Mouse (Mus musculus) midbrain, embryonic 16.5 days (tissue): ENCODE measurements around the gene Ccnd2. TPM values are rescaled to one million over a fixed set of nuclear protein-coding genes. Genes with fewer than 3 reads are reported as not detected.

Experiments
- ATAC-seq: fragments of 200-750 bp; cut with Nextera tagmentation; 2 replicates; pipeline ENCODE4 v1.8.0; 2017; ENCODE audit warnings: moderate TSS enrichment
- H3K27ac ChIP-seq: fragments of 300-500 bp; sonication (generic); 2 replicates; pipeline ENCODE4 v1.5.1; 2014; ENCODE audit warnings: mild to moderate bottlenecking, low read length, mixed read lengths
- H3K27me3 ChIP-seq: fragments of 300-500 bp; sonication (generic); 2 replicates; pipeline ENCODE4 v1.6.1; 2014; ENCODE audit warnings: low read depth, low read length, mixed read lengths; ENCODE audit not compliant: control insufficient read depth, insufficient read depth
- H3K36me3 ChIP-seq: fragments of 300-500 bp; sonication (generic); 2 replicates; pipeline ENCODE4 v1.6.1; 2014; ENCODE audit warnings: mild to moderate bottlenecking, low read length, moderate library complexity, mixed read lengths; ENCODE audit not compliant: control insufficient read depth, insufficient read depth
- H3K4me1 ChIP-seq: fragments of 300-500 bp; sonication (generic); 2 replicates; pipeline ENCODE4 v1.6.1; 2014; ENCODE audit warnings: mild to moderate bottlenecking, low read length, mixed read lengths; ENCODE audit not compliant: control insufficient read depth, insufficient read depth
- H3K4me2 ChIP-seq: fragments of 300-500 bp; sonication (generic); 2 replicates; pipeline ENCODE4 v1.6.1; 2014; ENCODE audit warnings: mild to moderate bottlenecking, low read length, mixed read lengths
- H3K4me3 ChIP-seq: fragments of 300-500 bp; sonication (generic); 2 replicates; pipeline ENCODE4 v1.5.1; 2014; ENCODE audit warnings: low read depth, mild to moderate bottlenecking, low read length, moderate library complexity, mixed read lengths
- H3K9ac ChIP-seq: fragments of 300-500 bp; sonication (generic); 2 replicates; pipeline ENCODE4 v1.6.1; 2014; ENCODE audit warnings: low read depth, low read length, mixed read lengths
- H3K9me3 ChIP-seq: fragments of 300-500 bp; sonication (generic); replicated peaks from 2 replicates; pipeline ENCODE4 v1.6.1; 2014; ENCODE audit warnings: mild to moderate bottlenecking, low read length, mixed read lengths; ENCODE audit not compliant: control insufficient read depth, poor library complexity, severe bottlenecking
- WGBS: fragments of 180-500 bp; shearing (Covaris S2); extraction: QIAGEN DNeasy Blood & Tissue Kit; methylation state at CpG from one replicate; pipeline ENCODE4 v1.1.7; 2014; 5-methylcytosine and 5-hydroxymethylcytosine counted together
- polyA plus RNA-seq: library from polyadenylated mRNA; unstranded; fragments of >200 nt; fragmentation: Nextera tagmentation; extraction: Ambion mirVana; gene quantifications from 2 replicates; pipeline ENCODE4 v1.2.1, GENCODE M21; 2015

The Ccnd2 gene
- polyA plus RNA-seq, 1 experiment from 2014 or later, result 245 TPM

GRCm38 (mm10) chr6:127149944-127150662 is 1.9 kb downstream of the Ccnd2 start:
- Histone ChIP-seq H3K27ac (peak overlapping the region; percentile 37; the same call in 1 of the 2 replicates), H3K27me3 (peaks cover 21% of the 10 kb centered on the region), H3K36me3 (no peaks in the 10 kb centered on the region), H3K4me1 (peaks cover 60% of the 10 kb centered on the region), H3K4me3 (peak overlapping the region; percentile 46), H3K9me3 (no peaks in the 10 kb centered on the region), H3K9ac (peak overlapping the region; percentile 59), H3K4me2 (peak overlapping the region; percentile 72)
- 0 out of 2 replicates have a peak, but pooled peaks have one; percentile 1 for ATAC-seq
- 0% methylated on average over 38 of the region's 38 CpGs for WGBS

GRCm38 (mm10) chr6:127149303-127149943 is 2.6 kb downstream of the Ccnd2 start:
- Histone ChIP-seq H3K27me3 (peaks cover 21% of the 10 kb centered on the region), H3K9me3 (no peaks in the 10 kb centered on the region), H3K27ac (peak overlapping the region; percentile 37), H3K36me3 (no peaks in the 10 kb centered on the region), H3K4me1 (peaks cover 53% of the 10 kb centered on the region), H3K9ac (peak overlapping the region; percentile 59), H3K4me2 (peak overlapping the region; percentile 72), H3K4me3 (peak overlapping the region; percentile 46)
- no peak for ATAC-seq
- whole genome bisulfite sequencing, result under 1% methylated on average over 30 of the region's 30 CpGs

GRCm38 (mm10) chr6:127148526-127149302 is 3.3 kb downstream of the Ccnd2 start:
- Histone ChIP-seq H3K9me3 (no peaks in the 10 kb centered on the region), H3K27me3 (peaks cover 16% of the 10 kb centered on the region), H3K4me3 (peak overlapping the region; percentile 46), H3K4me2 (peak overlapping the region; percentile 72), H3K27ac (no peak overlapping the region; the same call in 1 of the 2 replicates), H3K36me3 (no peaks in the 10 kb centered on the region), H3K9ac (peak overlapping the region; percentile 59), H3K4me1 (peaks cover 50% of the 10 kb centered on the region)
- ATAC-seq, result no peak
- WGBS, result 3% methylated on average over 20 of the region's 20 CpGs

- no peaks in the 10 kb centered on the region for H3K9me3 ChIP-seq
- peaks cover 7% of the 10 kb centered on the region; the same call in 1 of the 2 replicates for H3K27me3 ChIP-seq
- H3K4me1 ChIP-seq, result peaks cover 39% of the 10 kb centered on the region
- no peak overlapping the region for H3K4me3 ChIP-seq
- H3K4me2 ChIP-seq, result no peak overlapping the region
- WGBS, result 0% methylated on average over 4 of the region's 4 CpGs
- H3K9ac ChIP-seq, result no peak overlapping the region
- H3K27ac ChIP-seq, result no peak overlapping the region
- ATAC-seq, result peak; percentile 33
- no peaks in the 10 kb centered on the region for H3K36me3 ChIP-seq
Observed at GRCm38 (mm10) chr6:127147665-127148064, 4.3 kb downstream of the Ccnd2 start.

- H3K4me1 ChIP-seq, result peaks cover 29% of the 10 kb centered on the region
- peaks cover 5% of the 10 kb centered on the region; the same call in 1 of the 2 replicates for H3K27me3 ChIP-seq
- no peaks in the 10 kb centered on the region for H3K36me3 ChIP-seq
- H3K9me3 ChIP-seq, result no peaks in the 10 kb centered on the region
- ATAC-seq, result no peak
- no peak overlapping the region for H3K27ac ChIP-seq
- WGBS, result 85% methylated on average over 3 of the region's 3 CpGs
- H3K4me3 ChIP-seq, result no peak overlapping the region
- no peak overlapping the region for H3K4me2 ChIP-seq
- no peak overlapping the region for H3K9ac ChIP-seq
Observed at GRCm38 (mm10) chr6:127146322-127146947, 5.6 kb downstream of the Ccnd2 start.

- Histone ChIP-seq H3K27ac (no peak overlapping the region), H3K9ac (no peak overlapping the region), H3K4me3 (no peak overlapping the region), H3K9me3 (no peaks in the 10 kb centered on the region), H3K4me1 (peaks cover 21% of the 10 kb centered on the region), H3K36me3 (no peaks in the 10 kb centered on the region), H3K4me2 (no peak overlapping the region), H3K27me3 (peaks cover 5% of the 10 kb centered on the region; the same call in 1 of the 2 replicates)
- no peak for ATAC-seq
- 77% methylated on average over 20 of the region's 20 CpGs for WGBS
Observed at GRCm38 (mm10) chr6:127145464-127146190, 6.4 kb downstream of the Ccnd2 start.

GRCm38 (mm10) chr6:127143576-127144288 is 8.3 kb downstream of the Ccnd2 start:
- H3K4me2 ChIP-seq, result no peak overlapping the region
- 0 out of 2 replicates have a peak, but pooled peaks cover 5% of the 10 kb centered on the region for H3K4me1 ChIP-seq
- no peak overlapping the region for H3K27ac ChIP-seq
- 81% methylated on average over 7 of the region's 7 CpGs for WGBS
- no peaks in the 10 kb centered on the region for H3K36me3 ChIP-seq
- no peak overlapping the region for H3K9ac ChIP-seq
- peaks cover 5% of the 10 kb centered on the region; the same call in 1 of the 2 replicates for H3K27me3 ChIP-seq
- no peak for ATAC-seq
- H3K4me3 ChIP-seq, result no peak overlapping the region
- H3K9me3 ChIP-seq, result no peaks in the 10 kb centered on the region
